Mouse (Mus musculus): ENCODE results near the gene Gm10135. TPM values are rescaled to one million over a fixed set of nuclear protein-coding genes. Genes with fewer than 3 reads are reported as not detected.
"Not testable (repeated sequence)": the region's sequence is repeated elsewhere in the genome, so short reads cannot be mapped to it uniquely, and the experiment has no call there.

Gm10135 gene
- polyA plus RNA-seq, 1 experiment from 2014 or later = not detected

GRCm38 (mm10) chr5:72938421-72938820, 36.1 kb downstream of the Gm10135 start:
- H3K27ac ChIP-seq (replicated peaks in 1 of 2; ENCODE audit: control insufficient read depth in 1 of 2, insufficient read depth in 1 of 2, low read depth in 2 of 2, low read length in 2 of 2); H3K27me3 ChIP-seq (ENCODE audit: control insufficient read depth, insufficient read depth, low read length); H3K4me2 ChIP-seq (ENCODE audit: low read length); H3K4me3 ChIP-seq (ENCODE audit: control insufficient read depth in 1 of 2, insufficient read depth in 1 of 2, low read depth in 1 of 2, low read length in 2 of 2); H3K4me1 ChIP-seq (ENCODE audit: control insufficient read depth in 2 of 2, insufficient read depth in 2 of 2, low read length in 2 of 2); H3K9me3 ChIP-seq (ENCODE audit: control insufficient read depth, low read length); H3K9ac ChIP-seq (ENCODE audit: low read length); ATAC-seq (ENCODE audit: insufficient number of reproducible peaks, insufficient read depth, low FRiP score, low read depth): not testable (repeated sequence)
- 85% methylated on average over 3 of the region's 3 CpGs for WGBS
- peaks cover 13% of the 10 kb centered on the region; the same call in 1 of the 2 replicates for H3K36me3 ChIP-seq (ENCODE audit: control insufficient read depth, insufficient read depth, low read length)

GRCm38 (mm10) chr5:72933026-72933675, 41.4 kb downstream of the Gm10135 start:
- Histone ChIP-seq H3K4me2 (ENCODE audit: low read length) (no peak overlapping the region), H3K27me3 (ENCODE audit: control insufficient read depth, insufficient read depth, low read length) (no peaks in the 10 kb centered on the region), H3K9me3 (ENCODE audit: control insufficient read depth, low read length) (no peaks in the 10 kb centered on the region), H3K36me3 (ENCODE audit: control insufficient read depth, insufficient read depth, low read length) (no peaks in the 10 kb centered on the region), H3K27ac (replicated peaks in 1 of 2; ENCODE audit: control insufficient read depth in 1 of 2, insufficient read depth in 1 of 2, low read depth in 2 of 2, low read length in 2 of 2) (no peak overlapping the region), H3K4me3 (ENCODE audit: control insufficient read depth in 1 of 2, insufficient read depth in 1 of 2, low read depth in 1 of 2, low read length in 2 of 2) (no peak overlapping the region), H3K4me1 (ENCODE audit: control insufficient read depth in 2 of 2, insufficient read depth in 2 of 2, low read length in 2 of 2) (0 out of 4 replicates have a peak, but pooled peaks cover 0 to 6% of the 10 kb centered on the region in 2 experiments), H3K9ac (ENCODE audit: low read length) (no peak overlapping the region)
- WGBS = 90% methylated on average over 17 of the region's 17 CpGs
- no peak for ATAC-seq (ENCODE audit: insufficient number of reproducible peaks, insufficient read depth, low FRiP score, low read depth)

- H3K27me3 ChIP-seq (ENCODE audit: control insufficient read depth, insufficient read depth, low read length) = no peaks in the 10 kb centered on the region
- H3K4me3 ChIP-seq (ENCODE audit: control insufficient read depth in 1 of 2, insufficient read depth in 1 of 2, low read depth in 1 of 2, low read length in 2 of 2) = no peak overlapping the region
- no peak overlapping the region for H3K4me2 ChIP-seq (ENCODE audit: low read length)
- no peak overlapping the region for H3K27ac ChIP-seq (replicated peaks in 1 of 2; ENCODE audit: control insufficient read depth in 1 of 2, insufficient read depth in 1 of 2, low read depth in 2 of 2, low read length in 2 of 2)
- ATAC-seq (ENCODE audit: insufficient number of reproducible peaks, insufficient read depth, low FRiP score, low read depth) = no peak
- H3K9ac ChIP-seq (ENCODE audit: low read length) = no peak overlapping the region
- no peaks in the 10 kb centered on the region for H3K9me3 ChIP-seq (ENCODE audit: control insufficient read depth, low read length)
- H3K4me1 ChIP-seq (ENCODE audit: control insufficient read depth in 2 of 2, insufficient read depth in 2 of 2, low read length in 2 of 2) = peaks cover 0 to 51% of the 10 kb centered on the region in 2 experiments; a peak in 3 of 4 replicates
- no peaks in the 10 kb centered on the region for H3K36me3 ChIP-seq (ENCODE audit: control insufficient read depth, insufficient read depth, low read length)
Observed at GRCm38 (mm10) chr5:72927074-72927473, 47.4 kb downstream of the Gm10135 start.

GRCm38 (mm10) chr5:72922796-72923195, 51.7 kb downstream of the Gm10135 start:
- Histone ChIP-seq H3K4me1 (ENCODE audit: control insufficient read depth in 2 of 2, insufficient read depth in 2 of 2, low read length in 2 of 2) (peaks cover 0 to 60% of the 10 kb centered on the region in 2 experiments; a peak in 3 of 4 replicates), H3K4me2 (ENCODE audit: low read length) (no peak overlapping the region), H3K9me3 (ENCODE audit: control insufficient read depth, low read length) (no peaks in the 10 kb centered on the region), H3K9ac (ENCODE audit: low read length) (no peak overlapping the region), H3K27ac (replicated peaks in 1 of 2; ENCODE audit: control insufficient read depth in 1 of 2, insufficient read depth in 1 of 2, low read depth in 2 of 2, low read length in 2 of 2) (no peak overlapping the region), H3K4me3 (ENCODE audit: control insufficient read depth in 1 of 2, insufficient read depth in 1 of 2, low read depth in 1 of 2, low read length in 2 of 2) (no peak overlapping the region), H3K36me3 (ENCODE audit: control insufficient read depth, insufficient read depth, low read length) (no peaks in the 10 kb centered on the region), H3K27me3 (ENCODE audit: control insufficient read depth, insufficient read depth, low read length) (no peaks in the 10 kb centered on the region)
- WGBS = 93% methylated on average over 3 of the region's 3 CpGs
- ATAC-seq (ENCODE audit: insufficient number of reproducible peaks, insufficient read depth, low FRiP score, low read depth) = no peak

GRCm38 (mm10) chr5:72921171-72921570, 53.3 kb downstream of the Gm10135 start:
- 74% methylated on average over 8 of the region's 8 CpGs for WGBS
- H3K27me3 ChIP-seq (ENCODE audit: control insufficient read depth, insufficient read depth, low read length) = no peaks in the 10 kb centered on the region
- no peak overlapping the region for H3K27ac ChIP-seq (replicated peaks in 1 of 2; ENCODE audit: control insufficient read depth in 1 of 2, insufficient read depth in 1 of 2, low read depth in 2 of 2, low read length in 2 of 2)
- no peak overlapping the region for H3K4me2 ChIP-seq (ENCODE audit: low read length)
- H3K9me3 ChIP-seq (ENCODE audit: control insufficient read depth, low read length) = no peaks in the 10 kb centered on the region
- H3K4me3 ChIP-seq (ENCODE audit: control insufficient read depth in 1 of 2, insufficient read depth in 1 of 2, low read depth in 1 of 2, low read length in 2 of 2) = no peak overlapping the region
- H3K9ac ChIP-seq (ENCODE audit: low read length) = no peak overlapping the region
- no peaks in the 10 kb centered on the region for H3K36me3 ChIP-seq (ENCODE audit: control insufficient read depth, insufficient read depth, low read length)
- peaks cover 4 to 63% of the 10 kb centered on the region in 2 experiments for H3K4me1 ChIP-seq (ENCODE audit: control insufficient read depth in 2 of 2, insufficient read depth in 2 of 2, low read length in 2 of 2)
- ATAC-seq (ENCODE audit: insufficient number of reproducible peaks, insufficient read depth, low FRiP score, low read depth) = no peak

GRCm38 (mm10) chr5:72920416-72920815, 54.1 kb downstream of the Gm10135 start:
- Histone ChIP-seq H3K4me1 (ENCODE audit: control insufficient read depth in 2 of 2, insufficient read depth in 2 of 2, low read length in 2 of 2) (peaks cover 5 to 62% of the 10 kb centered on the region in 2 experiments), H3K9ac (ENCODE audit: low read length) (no peak overlapping the region), H3K27me3 (ENCODE audit: control insufficient read depth, insufficient read depth, low read length) (no peaks in the 10 kb centered on the region), H3K4me2 (ENCODE audit: low read length) (no peak overlapping the region), H3K36me3 (ENCODE audit: control insufficient read depth, insufficient read depth, low read length) (no peaks in the 10 kb centered on the region), H3K4me3 (ENCODE audit: control insufficient read depth in 1 of 2, insufficient read depth in 1 of 2, low read depth in 1 of 2, low read length in 2 of 2) (no peak overlapping the region), H3K9me3 (ENCODE audit: control insufficient read depth, low read length) (no peaks in the 10 kb centered on the region), H3K27ac (replicated peaks in 1 of 2; ENCODE audit: control insufficient read depth in 1 of 2, insufficient read depth in 1 of 2, low read depth in 2 of 2, low read length in 2 of 2) (no peak overlapping the region)
- 94% methylated on average over 4 of the region's 4 CpGs for WGBS
- ATAC-seq (ENCODE audit: insufficient number of reproducible peaks, insufficient read depth, low FRiP score, low read depth) = no peak

- Histone ChIP-seq H3K9me3 (ENCODE audit: control insufficient read depth, low read length) (no peaks in the 10 kb centered on the region), H3K9ac (ENCODE audit: low read length) (peak overlapping the region; percentile 100), H3K4me1 (ENCODE audit: control insufficient read depth in 2 of 2, insufficient read depth in 2 of 2, low read length in 2 of 2) (peaks cover 7 to 41% of the 10 kb centered on the region in 2 experiments), H3K4me3 (ENCODE audit: control insufficient read depth in 1 of 2, insufficient read depth in 1 of 2, low read depth in 1 of 2, low read length in 2 of 2) (peak overlapping the region; percentile 89 to 99; a peak in 2 of 4 replicates), H3K27me3 (ENCODE audit: control insufficient read depth, insufficient read depth, low read length) (no peaks in the 10 kb centered on the region), H3K36me3 (ENCODE audit: control insufficient read depth, insufficient read depth, low read length) (no peaks in the 10 kb centered on the region), H3K4me2 (ENCODE audit: low read length) (peak overlapping the region; percentile 83), H3K27ac (replicated peaks in 1 of 2; ENCODE audit: control insufficient read depth in 1 of 2, insufficient read depth in 1 of 2, low read depth in 2 of 2, low read length in 2 of 2) (peak overlapping the region in 1 of 2 experiments; percentile 100; a peak in 2 of 4 replicates)
- WGBS = 21% methylated on average over 1 of the region's 1 CpGs
- no peak for ATAC-seq (ENCODE audit: insufficient number of reproducible peaks, insufficient read depth, low FRiP score, low read depth)
Observed at GRCm38 (mm10) chr5:72916851-72917250, 57.7 kb downstream of the Gm10135 start.

GRCm38 (mm10) chr5:72916048-72916447, 58.5 kb downstream of the Gm10135 start:
- Histone ChIP-seq H3K4me3 (ENCODE audit: control insufficient read depth in 1 of 2, insufficient read depth in 1 of 2, low read depth in 1 of 2, low read length in 2 of 2) (peak overlapping the region; percentile 89 to 99), H3K4me2 (ENCODE audit: low read length) (peak overlapping the region; percentile 83), H3K4me1 (ENCODE audit: control insufficient read depth in 2 of 2, insufficient read depth in 2 of 2, low read length in 2 of 2) (peaks cover 7 to 38% of the 10 kb centered on the region in 2 experiments), H3K9ac (ENCODE audit: low read length) (peak overlapping the region; percentile 100), H3K9me3 (ENCODE audit: control insufficient read depth, low read length) (no peaks in the 10 kb centered on the region), H3K27me3 (ENCODE audit: control insufficient read depth, insufficient read depth, low read length) (no peaks in the 10 kb centered on the region), H3K36me3 (ENCODE audit: control insufficient read depth, insufficient read depth, low read length) (no peaks in the 10 kb centered on the region), H3K27ac (replicated peaks in 1 of 2; ENCODE audit: control insufficient read depth in 1 of 2, insufficient read depth in 1 of 2, low read depth in 2 of 2, low read length in 2 of 2) (peak overlapping the region; percentile 97 to 100)
- ATAC-seq (ENCODE audit: insufficient number of reproducible peaks, insufficient read depth, low FRiP score, low read depth) = no peak
- WGBS = 6% methylated on average over 4 of the region's 4 CpGs
